Mouse (Mus musculus) lung, adult 2 months (tissue): Measurements from ENCODE around the gene Gm9999.
A peak's percentile ranks its signal among the peaks of the same experiment; 100 is the strongest.

ENCODE experiments used
- CTCF ChIP-seq: fragments of 200-500 bp; IDR thresholded peaks from 2 replicates; pipeline ENCODE4 v1.5.1; 2011; ENCODE audit warnings: mild to moderate bottlenecking, low read length, control low read depth; ENCODE audit not compliant: insufficient read depth
- POLR2A ChIP-seq: fragments of 200-500 bp; IDR thresholded peaks from 2 replicates; pipeline ENCODE4 v1.6.1; 2011; ENCODE audit warnings: low read depth, mild to moderate bottlenecking, control low read depth, low read length, borderline replicate concordance; ENCODE audit errors: extremely low read depth

DNA sequence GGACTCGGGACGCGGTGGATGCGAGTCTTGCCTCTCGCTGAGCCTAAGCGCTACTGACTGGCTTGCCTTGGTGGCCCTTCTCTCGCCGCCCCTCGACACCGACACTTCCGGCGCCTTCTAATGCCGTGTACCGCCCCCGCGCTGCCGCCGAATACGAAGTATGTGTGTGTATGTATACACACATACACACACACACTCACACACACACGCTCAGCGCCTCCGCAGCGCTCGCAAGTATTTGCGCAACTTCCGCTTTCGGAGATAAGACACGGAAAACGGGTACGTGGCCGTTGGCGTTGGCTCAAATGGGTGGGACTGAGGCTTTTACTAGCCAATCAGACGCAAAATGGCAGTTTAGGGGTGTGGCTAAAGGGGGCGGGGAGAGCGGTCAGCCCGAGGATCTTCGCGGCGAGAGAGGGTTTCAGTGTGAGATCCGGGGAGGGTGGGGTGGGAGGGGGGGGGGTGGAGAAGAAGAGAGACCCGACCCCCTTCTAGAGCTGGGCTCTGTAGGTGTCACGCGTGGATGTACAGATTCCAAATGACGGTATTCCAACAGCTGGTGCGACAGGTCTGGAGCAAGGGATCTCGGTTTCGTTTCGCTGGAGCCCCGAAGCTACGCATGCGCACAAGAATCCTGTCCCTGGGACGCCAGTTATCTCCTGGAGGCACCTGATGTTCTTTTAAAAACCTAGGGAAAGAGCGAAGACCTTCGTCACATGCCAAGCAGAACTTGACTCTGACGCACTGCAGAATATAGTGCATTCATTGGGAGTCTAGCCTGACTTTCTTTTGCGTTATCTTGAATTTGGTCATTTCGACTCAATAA, 25.0 kb downstream of the Gm9999 start, which contains the start of gene Spty2d1:
- TF ChIP-seq POLR2A (peak; percentile 94), CTCF (no peak)
